Mouse (Mus musculus) thymus, adult 2 months (tissue): ENCODE data around the gene Hsd17b3.

Source experiments
- CTCF ChIP-seq: fragments of 200-500 bp; IDR thresholded peaks from 2 replicates; pipeline ENCODE4 v1.5.1; 2012; ENCODE audit warnings: mild to moderate bottlenecking, control low read depth, low read length, moderate library complexity, borderline replicate concordance; ENCODE audit not compliant: control insufficient read depth, poor library complexity, insufficient read depth; ENCODE audit errors: extremely low read depth
- POLR2A ChIP-seq: fragments of 200-500 bp; IDR thresholded peaks from 2 replicates; pipeline ENCODE4 v1.6.1; 2012; ENCODE audit warnings: mild to moderate bottlenecking, low read length, control low read depth, moderate library complexity; ENCODE audit not compliant: control insufficient read depth, poor library complexity, insufficient read depth; ENCODE audit errors: extremely low read depth

DNA sequence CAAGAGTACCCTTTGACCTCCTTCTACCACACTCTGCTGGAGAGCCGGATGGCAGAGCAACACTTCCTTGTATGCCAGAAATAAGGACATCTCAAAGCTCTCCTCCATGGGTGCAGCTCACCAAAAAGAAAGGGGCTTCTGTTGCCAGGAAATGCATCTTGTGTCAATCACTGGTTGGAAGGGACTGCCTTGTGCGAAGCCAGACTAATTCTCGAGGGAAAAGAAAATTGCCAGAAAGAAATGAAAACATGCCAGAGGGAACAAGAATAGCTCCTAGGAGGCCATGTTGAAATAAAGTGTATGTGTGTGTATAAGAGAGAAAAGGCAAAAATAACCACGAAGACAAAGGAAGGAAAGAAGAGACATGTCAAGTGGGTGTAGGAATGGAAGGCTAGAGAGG lies 73.0 kb downstream of the Hsd17b3 start:
- TF ChIP-seq POLR2A (no peak), CTCF (no peak)
